Mouse (Mus musculus): Measurements from ENCODE around the gene Elovl2.

The Elovl2 gene

GRCm38 (mm10) chr13:41146271-41146670 lies 73.9 kb downstream of the Elovl2 start:
- peak; percentile 86 for DNase-seq (ENCODE audit: low read depth, low spot score)

GRCm38 (mm10) chr13:41145433-41145970 lies 74.7 kb downstream of the Elovl2 start:
- DNase-seq (ENCODE audit: low read depth, low spot score) = no peak

- DNase-seq (ENCODE audit: low read depth, low spot score) = peak; percentile 70
Measured at GRCm38 (mm10) chr13:41134901-41135300, 85.3 kb downstream of the Elovl2 start.

All from brain, adult 2 months (tissue).